Mouse (Mus musculus) embryonic fibroblast, embryonic 13.5 days (primary cell): ENCODE data around the gene Ppp2r1b.

Source experiments
- CTCF ChIP-seq: IDR thresholded peaks from 2 replicates; pipeline ENCODE4 v1.5.1; 2011; ENCODE audit warnings: mild to moderate bottlenecking, control low read depth, low read length, moderate library complexity, borderline replicate concordance; ENCODE audit not compliant: insufficient read depth
- POLR2A ChIP-seq: IDR thresholded peaks from 2 replicates; pipeline ENCODE4 v1.6.1; 2011; ENCODE audit warnings: low read depth, mild to moderate bottlenecking, control low read depth, low read length, moderate library complexity

DNA sequence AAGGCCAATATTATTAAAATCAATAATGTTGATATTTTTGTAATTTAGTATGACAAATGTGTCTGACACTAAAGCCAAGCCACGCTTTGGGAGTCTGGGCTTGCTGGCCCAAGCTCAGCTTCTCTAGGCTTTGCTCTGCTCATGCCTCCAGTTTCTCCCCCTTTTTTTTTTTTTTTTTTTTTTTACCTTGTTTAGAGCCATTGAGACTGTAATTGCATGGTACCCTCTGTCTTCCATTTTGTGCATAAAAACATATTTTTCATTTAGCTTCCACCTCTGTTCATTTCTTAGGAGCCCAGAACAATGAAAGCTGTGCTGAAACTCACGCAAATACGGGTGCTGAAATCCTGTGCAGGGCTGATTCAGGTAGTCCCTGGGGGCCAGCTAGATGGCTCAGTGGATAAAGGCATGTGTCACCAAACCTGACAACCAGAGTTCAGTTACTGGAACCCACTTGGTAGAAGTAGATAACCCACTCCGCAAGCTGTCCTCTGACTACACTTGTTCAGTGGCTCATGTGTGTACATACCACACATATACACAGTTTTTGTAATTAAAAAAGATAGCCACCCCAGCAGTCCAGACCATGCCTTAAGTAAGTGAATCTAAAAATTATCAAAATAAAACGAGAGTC is 10.1 kb downstream of the Ppp2r1b start:
- TF ChIP-seq CTCF (no peak), POLR2A (no peak)
